Mouse (Mus musculus) C2C12 (cell line): ENCODE measurements around the gene Nfib.

Source experiments
- CEBPB ChIP-seq: IDR thresholded peaks from one replicate; pipeline ENCODE4 v1.6.1; 2011; ENCODE audit warnings: low read depth, mild to moderate bottlenecking, control low read depth, moderate library complexity
- CTCF ChIP-seq: IDR thresholded peaks from one replicate; pipeline ENCODE4 v1.5.1; 2011; ENCODE audit not compliant: control insufficient read depth, insufficient read depth, insufficient read length
- FOSL1 ChIP-seq: IDR thresholded peaks from one replicate; pipeline ENCODE4 v1.8.0; 2011; ENCODE audit warnings: mild to moderate bottlenecking, low read length; ENCODE audit not compliant: poor library complexity, insufficient read depth, severe bottlenecking
- MAX ChIP-seq: IDR thresholded peaks from one replicate; pipeline ENCODE4 v1.6.1; 2011; ENCODE audit warnings: mild to moderate bottlenecking, control low read depth
- MYOD1 ChIP-seq: IDR thresholded peaks from one replicate; pipeline ENCODE4 v1.6.1; 2011; ENCODE audit warnings: low read depth; ENCODE audit not compliant: control insufficient read depth, insufficient read length
- MYOG ChIP-seq: IDR thresholded peaks from one replicate; pipeline ENCODE4 v1.6.1; 2011; ENCODE audit not compliant: control insufficient read depth, insufficient read length; ENCODE audit errors: extremely low read depth
- USF1 ChIP-seq: IDR thresholded peaks from one replicate; pipeline ENCODE4 v1.6.1; 2011; ENCODE audit warnings: low read depth, mild to moderate bottlenecking, control low read depth, moderate library complexity

DNA sequence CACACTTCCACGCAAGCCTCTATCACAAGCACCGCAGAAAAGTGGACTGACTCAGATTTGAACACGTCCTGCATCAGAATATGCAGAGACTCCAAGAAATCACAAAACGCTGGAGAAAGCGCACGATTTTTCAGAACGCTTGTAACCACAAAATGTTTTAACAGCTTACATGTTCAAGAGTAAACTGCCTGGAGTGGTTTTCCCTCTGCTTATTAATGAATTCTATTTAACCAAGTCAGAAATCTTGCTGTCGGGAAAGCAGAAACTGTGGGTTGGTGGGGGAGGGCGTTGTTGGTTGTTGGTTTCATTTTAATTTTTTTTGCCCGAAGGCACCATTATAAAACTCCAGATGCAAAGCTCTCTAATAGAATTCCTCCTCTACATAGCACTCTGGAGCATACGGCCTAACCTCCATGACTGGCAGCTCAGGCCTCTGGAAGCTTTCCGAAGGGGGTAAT, 82.4 kb downstream of the Nfib start:
- TF ChIP-seq CTCF (no peak), MYOD1 (no peak), CEBPB (no peak), USF1 (no peak), MAX (no peak), FOSL1 (no peak), MYOG (no peak)
